Mouse (Mus musculus): Measurements from ENCODE around the gene Hmgb1. TPM values are rescaled to one million over a fixed set of nuclear protein-coding genes. Genes with fewer than 3 reads are reported as not detected.

Gene Hmgb1
- polyA plus RNA-seq, 1 experiment: 186 TPM

DNA sequence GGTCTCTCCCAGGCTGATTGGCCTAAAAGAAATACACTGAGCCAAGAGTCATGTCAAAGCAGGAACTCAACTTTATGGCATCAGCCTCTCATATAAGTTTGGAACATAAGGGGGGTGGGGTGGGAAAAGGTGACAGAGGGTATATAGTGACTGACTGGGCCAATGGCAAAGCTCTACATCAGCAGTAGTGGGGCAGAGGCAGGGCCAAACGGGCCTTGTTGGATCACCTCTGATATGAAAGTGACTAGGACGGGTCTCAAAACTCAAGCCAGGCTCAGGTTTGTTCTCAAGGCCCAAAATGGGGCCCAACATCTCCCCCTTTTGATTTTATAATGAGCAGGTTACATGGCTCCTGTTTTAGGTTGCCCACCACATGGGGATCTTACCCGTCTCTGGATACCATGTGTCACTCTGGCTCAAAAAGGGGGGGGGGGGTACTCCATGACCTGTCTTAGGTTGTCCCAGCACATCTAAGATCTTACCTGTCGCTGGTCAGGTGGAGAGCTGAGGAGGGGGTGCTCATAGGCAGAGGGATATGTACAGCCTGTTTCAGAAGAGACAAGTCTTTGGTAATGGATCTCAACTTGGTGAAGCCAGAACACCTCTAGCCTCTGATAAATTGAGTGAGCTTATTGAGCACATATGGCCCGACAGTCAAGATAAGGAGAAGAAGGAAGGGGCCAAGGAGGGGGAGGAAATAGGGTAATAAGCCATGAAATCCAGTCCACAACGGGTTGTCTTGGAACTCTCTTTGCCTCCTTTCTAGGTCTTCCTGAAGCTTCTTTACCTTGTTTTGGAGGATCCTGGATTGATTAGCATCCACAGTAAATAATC, 33.5 kb upstream of the Hmgb1 start:
- Histone ChIP-seq H3K27me3 (ENCODE audit: control insufficient read depth, insufficient read depth, low read length) (no peaks in the 10 kb centered on the region), H3K4me3 (replicated peaks; ENCODE audit: insufficient read depth, low read depth, low read length) (no peak overlapping the region), H3K27ac (ENCODE audit: insufficient read depth, low read length) (no peak overlapping the region), H3K4me1 (ENCODE audit: control insufficient read depth, insufficient read depth, low read length) (no peaks in the 10 kb centered on the region)
- TF ChIP-seq POLR2A (IDR thresholded peaks at IDR 0.05; ENCODE audit: borderline replicate concordance, insufficient read depth, low read length): no peak
- no peak for TF ChIP-seq CTCF (IDR thresholded peaks at IDR 0.05; ENCODE audit: borderline replicate concordance, insufficient read depth, low read depth, low read length)
- DNase-seq: no peak
- WGBS: 77% methylated on average over 6 of the region's 6 CpGs

DNA sequence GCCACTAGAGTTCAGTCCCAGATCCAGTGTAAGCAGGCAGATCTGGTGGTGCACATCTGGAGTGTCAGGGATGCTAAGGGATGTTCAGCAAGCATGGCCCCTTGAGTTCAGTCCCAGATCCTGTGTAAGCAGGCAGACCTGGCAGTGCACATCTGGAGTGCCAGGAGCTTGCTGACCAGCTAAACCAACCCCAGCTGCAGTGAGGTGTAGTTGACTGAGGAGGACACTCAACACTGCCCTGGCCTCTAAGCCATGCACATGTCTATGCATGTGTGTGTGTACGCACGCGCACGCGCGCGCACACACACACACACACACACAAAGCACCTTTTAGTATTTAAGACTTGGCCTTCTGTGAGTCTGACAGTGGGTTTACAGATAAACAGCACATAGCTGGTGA, 31.3 kb upstream of the Hmgb1 start:
- H3K4me1 ChIP-seq (ENCODE audit: control insufficient read depth, insufficient read depth, low read length): no peaks in the 10 kb centered on the region
- H3K27ac ChIP-seq (ENCODE audit: insufficient read depth, low read length): no peak overlapping the region
- 97% methylated on average over 7 of the region's 7 CpGs for WGBS
- H3K27me3 ChIP-seq (ENCODE audit: control insufficient read depth, insufficient read depth, low read length): no peaks in the 10 kb centered on the region
- TF ChIP-seq POLR2A (IDR thresholded peaks at IDR 0.05; ENCODE audit: borderline replicate concordance, insufficient read depth, low read length) (no peak), CTCF (IDR thresholded peaks at IDR 0.05; ENCODE audit: borderline replicate concordance, insufficient read depth, low read depth, low read length) (no peak)
- DNase-seq: no peak
- no peak overlapping the region for H3K4me3 ChIP-seq (replicated peaks; ENCODE audit: insufficient read depth, low read depth, low read length)

- DNase-seq: no peak
- Histone ChIP-seq H3K27ac (ENCODE audit: insufficient read depth, low read length) (no peak overlapping the region), H3K4me3 (replicated peaks; ENCODE audit: insufficient read depth, low read depth, low read length) (no peak overlapping the region), H3K27me3 (ENCODE audit: control insufficient read depth, insufficient read depth, low read length) (no peaks in the 10 kb centered on the region), H3K4me1 (ENCODE audit: control insufficient read depth, insufficient read depth, low read length) (no peaks in the 10 kb centered on the region)
- 84% methylated on average over 4 of the region's 4 CpGs for WGBS
- no peak for TF ChIP-seq POLR2A (IDR thresholded peaks at IDR 0.05; ENCODE audit: borderline replicate concordance, insufficient read depth, low read length)
- no peak for TF ChIP-seq CTCF (IDR thresholded peaks at IDR 0.05; ENCODE audit: borderline replicate concordance, insufficient read depth, low read depth, low read length)
These were observed 28.5 kb upstream of the Hmgb1 start for GRCm38 (mm10) chr5:149212806-149213205.

DNA sequence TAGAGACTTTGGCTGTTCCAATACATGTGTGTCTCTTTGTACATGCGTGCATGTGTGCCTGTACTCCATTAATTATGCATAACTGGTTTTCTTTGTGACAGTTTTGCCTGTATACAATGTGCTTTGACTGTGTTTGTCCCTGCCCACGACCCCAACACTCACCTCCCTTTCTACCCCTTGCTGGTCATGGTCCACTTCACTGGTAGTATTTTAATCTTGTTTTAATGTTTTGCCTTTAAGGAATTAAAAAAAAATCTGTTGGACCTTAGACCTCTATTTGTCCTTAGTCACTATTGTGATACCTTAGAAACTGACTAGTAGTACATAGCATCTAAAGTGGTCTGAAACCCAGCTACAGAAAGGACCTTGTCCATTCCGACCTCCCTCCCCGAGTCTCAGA, 26.8 kb upstream of the Hmgb1 start:
- Histone ChIP-seq H3K27ac (ENCODE audit: insufficient read depth, low read length) (no peak overlapping the region), H3K27me3 (ENCODE audit: control insufficient read depth, insufficient read depth, low read length) (no peaks in the 10 kb centered on the region), H3K4me1 (ENCODE audit: control insufficient read depth, insufficient read depth, low read length) (no peaks in the 10 kb centered on the region), H3K4me3 (replicated peaks; ENCODE audit: insufficient read depth, low read depth, low read length) (no peak overlapping the region)
- TF ChIP-seq POLR2A (IDR thresholded peaks at IDR 0.05; ENCODE audit: borderline replicate concordance, insufficient read depth, low read length): no peak
- no peak for TF ChIP-seq CTCF (IDR thresholded peaks at IDR 0.05; ENCODE audit: borderline replicate concordance, insufficient read depth, low read depth, low read length)
- DNase-seq: no peak
- 62% methylated on average over 4 of the region's 4 CpGs for WGBS

DNA sequence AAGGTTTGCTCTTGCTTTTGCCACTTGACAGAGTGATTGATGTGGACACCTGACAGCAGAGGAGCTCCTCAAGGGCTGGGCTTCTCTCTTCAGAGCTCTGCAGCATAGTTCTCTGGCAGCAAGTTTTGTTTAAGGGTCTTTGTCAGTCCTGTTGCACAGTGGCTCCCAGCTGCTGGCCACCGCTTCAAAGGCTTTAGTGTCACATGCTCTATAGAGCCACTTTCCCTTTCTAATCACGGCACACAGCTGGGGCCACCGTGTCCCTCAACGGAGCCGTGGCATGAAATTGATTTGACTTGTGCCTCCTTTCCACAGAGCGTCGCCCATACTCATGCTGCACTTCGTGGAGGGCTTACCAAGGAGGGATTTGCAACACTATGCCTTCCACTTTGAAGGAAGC, 25.0 kb upstream of the Hmgb1 start:
- Histone ChIP-seq H3K27ac (ENCODE audit: insufficient read depth, low read length) (no peak overlapping the region), H3K4me3 (replicated peaks; ENCODE audit: insufficient read depth, low read depth, low read length) (no peak overlapping the region), H3K27me3 (ENCODE audit: control insufficient read depth, insufficient read depth, low read length) (no peaks in the 10 kb centered on the region), H3K4me1 (ENCODE audit: control insufficient read depth, insufficient read depth, low read length) (0 out of 2 replicates have a peak, but pooled peaks cover 2% of the 10 kb centered on the region)
- 21% methylated on average over 8 of the region's 8 CpGs for WGBS
- DNase-seq: peak in 1 of 2 experiments; percentile 9
- TF ChIP-seq CTCF (IDR thresholded peaks at IDR 0.05; ENCODE audit: borderline replicate concordance, insufficient read depth, low read depth, low read length): no peak
- TF ChIP-seq POLR2A (IDR thresholded peaks at IDR 0.05; ENCODE audit: borderline replicate concordance, insufficient read depth, low read length): no peak

DNA sequence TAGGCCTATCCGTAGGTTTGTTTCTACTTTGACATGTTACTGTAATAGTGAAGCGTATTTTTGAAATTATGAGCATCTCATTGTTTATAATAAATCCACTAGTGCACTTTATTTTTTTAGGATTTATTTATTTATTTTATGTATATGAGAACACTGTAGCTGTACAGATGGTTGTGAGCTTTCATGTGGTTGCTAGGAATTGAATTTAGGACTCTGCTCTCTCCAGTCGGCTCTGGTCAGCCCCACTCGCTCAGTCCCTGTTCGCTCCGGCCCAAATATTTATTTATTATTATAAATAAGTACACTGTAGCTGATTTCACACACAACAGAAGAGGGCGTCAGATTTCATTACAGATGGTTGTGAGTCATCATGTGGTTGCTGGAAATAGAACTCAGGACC, 24.5 kb upstream of the Hmgb1 start:
- DNase-seq: peak in 1 of 2 experiments; percentile 3
- TF ChIP-seq POLR2A (IDR thresholded peaks at IDR 0.05; ENCODE audit: borderline replicate concordance, insufficient read depth, low read length) (no peak), CTCF (IDR thresholded peaks at IDR 0.05; ENCODE audit: borderline replicate concordance, insufficient read depth, low read depth, low read length) (no peak)
- Histone ChIP-seq H3K4me1 (ENCODE audit: control insufficient read depth, insufficient read depth, low read length) (0 out of 2 replicates have a peak, but pooled peaks cover 2% of the 10 kb centered on the region), H3K27ac (ENCODE audit: insufficient read depth, low read length) (no peak overlapping the region), H3K27me3 (ENCODE audit: control insufficient read depth, insufficient read depth, low read length) (no peaks in the 10 kb centered on the region), H3K4me3 (replicated peaks; ENCODE audit: insufficient read depth, low read depth, low read length) (no peak overlapping the region)
- WGBS: 78% methylated on average over 7 of the region's 7 CpGs

DNA sequence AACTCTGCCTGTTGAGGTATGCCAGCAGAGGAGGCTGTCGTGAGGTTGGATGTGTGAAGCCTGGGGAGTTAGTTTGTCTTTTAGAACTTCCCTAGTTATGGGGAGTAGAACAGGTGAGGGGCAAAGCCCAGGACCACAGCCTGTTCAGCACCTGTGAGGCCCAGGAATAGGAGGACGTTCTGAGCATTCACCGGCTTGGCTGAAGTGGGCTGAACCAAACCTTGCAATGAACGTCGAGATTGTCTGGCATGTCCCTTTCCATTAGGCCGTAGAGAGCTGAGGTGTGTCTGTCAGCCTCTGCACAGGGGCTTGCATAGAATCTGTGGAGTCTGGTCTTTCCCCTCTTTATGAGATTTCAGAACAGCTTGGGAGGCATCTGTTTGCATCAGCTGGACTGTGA, 23.4 kb upstream of the Hmgb1 start:
- 66% methylated on average over 6 of the region's 6 CpGs for WGBS
- Histone ChIP-seq H3K27ac (ENCODE audit: insufficient read depth, low read length) (no peak overlapping the region), H3K4me1 (ENCODE audit: control insufficient read depth, insufficient read depth, low read length) (0 out of 2 replicates have a peak, but pooled peaks cover 2% of the 10 kb centered on the region), H3K4me3 (replicated peaks; ENCODE audit: insufficient read depth, low read depth, low read length) (no peak overlapping the region), H3K27me3 (ENCODE audit: control insufficient read depth, insufficient read depth, low read length) (no peaks in the 10 kb centered on the region)
- DNase-seq: peak in 1 of 2 experiments; percentile 5
- TF ChIP-seq POLR2A (IDR thresholded peaks at IDR 0.05; ENCODE audit: borderline replicate concordance, insufficient read depth, low read length) (no peak), CTCF (IDR thresholded peaks at IDR 0.05; ENCODE audit: borderline replicate concordance, insufficient read depth, low read depth, low read length) (no peak)

DNA sequence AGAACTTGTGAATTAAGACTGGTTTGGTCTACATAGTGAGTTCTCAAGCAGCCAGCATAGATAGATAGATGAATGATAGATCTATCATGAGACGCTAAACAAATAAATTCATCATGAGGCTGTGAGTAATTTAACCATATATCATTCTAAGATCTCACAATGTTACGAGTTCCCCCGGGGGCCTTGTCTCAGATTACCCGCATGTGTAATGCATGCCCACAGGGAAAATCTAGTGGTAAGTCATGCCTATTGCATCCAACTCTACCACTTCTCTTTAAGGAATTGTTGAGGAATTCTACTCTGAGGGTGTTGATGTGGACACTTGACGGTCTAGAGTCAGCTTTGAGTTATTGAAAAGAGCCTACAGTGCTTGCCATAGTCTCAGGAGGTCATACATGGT, 22.0 kb upstream of the Hmgb1 start:
- TF ChIP-seq CTCF (IDR thresholded peaks at IDR 0.05; ENCODE audit: borderline replicate concordance, insufficient read depth, low read depth, low read length) (no peak), POLR2A (IDR thresholded peaks at IDR 0.05; ENCODE audit: borderline replicate concordance, insufficient read depth, low read length) (no peak)
- 95% methylated on average over 5 of the region's 5 CpGs for WGBS
- Histone ChIP-seq H3K27me3 (ENCODE audit: control insufficient read depth, insufficient read depth, low read length) (no peaks in the 10 kb centered on the region), H3K4me3 (replicated peaks; ENCODE audit: insufficient read depth, low read depth, low read length) (no peak overlapping the region), H3K27ac (ENCODE audit: insufficient read depth, low read length) (no peak overlapping the region), H3K4me1 (ENCODE audit: control insufficient read depth, insufficient read depth, low read length) (0 out of 2 replicates have a peak, but pooled peaks cover 2% of the 10 kb centered on the region)
- no peak for DNase-seq
